Mouse (Mus musculus) splenic B cell, adult 2 months (primary cell): ENCODE measurements around the gene Wdr89.
A peak's percentile ranks its signal among the peaks of the same experiment; 100 is the strongest.

Source experiments
- DNase-seq: peaks from one replicate; pipeline ENCODE4 v3.0.0-alpha.2; 2011; ENCODE audit warnings: low read depth, low spot score
- H3K27me3 ChIP-seq: 2 replicates; pipeline ENCODE4 v1.6.1; 2012; ENCODE audit warnings: mild to moderate bottlenecking, low read length, moderate library complexity, mixed read lengths; ENCODE audit not compliant: control insufficient read depth, poor library complexity, insufficient read depth, severe bottlenecking
- H3K36me3 ChIP-seq: 2 replicates; pipeline ENCODE4 v1.6.1; 2012; ENCODE audit warnings: mild to moderate bottlenecking, low read length, moderate library complexity, mixed read lengths; ENCODE audit not compliant: control insufficient read depth, poor library complexity, insufficient read depth, severe bottlenecking

Gene Wdr89

DNA sequence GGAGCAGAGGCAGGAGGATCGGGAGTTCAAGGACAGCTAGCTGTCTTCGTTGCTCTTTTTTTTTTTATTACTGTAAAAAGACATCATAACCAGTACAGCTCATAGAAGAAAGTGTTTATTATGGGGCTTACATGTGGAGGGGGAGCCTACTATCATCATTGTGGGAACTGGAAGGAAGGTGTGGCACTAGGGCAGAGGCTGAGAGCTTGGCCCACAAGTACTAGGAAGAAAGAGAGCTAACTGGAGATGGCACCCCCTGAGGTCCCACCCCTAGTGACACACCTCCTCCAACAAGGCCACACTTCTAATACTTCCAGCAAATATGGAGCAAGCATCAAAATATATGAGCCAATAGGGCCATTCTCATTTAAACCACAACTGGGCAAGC is 19.6 kb downstream of the Wdr89 start:
- Histone ChIP-seq H3K36me3 (no peaks in the 10 kb centered on the region), H3K27me3 (no peaks in the 10 kb centered on the region)
- no peak for DNase-seq

DNA sequence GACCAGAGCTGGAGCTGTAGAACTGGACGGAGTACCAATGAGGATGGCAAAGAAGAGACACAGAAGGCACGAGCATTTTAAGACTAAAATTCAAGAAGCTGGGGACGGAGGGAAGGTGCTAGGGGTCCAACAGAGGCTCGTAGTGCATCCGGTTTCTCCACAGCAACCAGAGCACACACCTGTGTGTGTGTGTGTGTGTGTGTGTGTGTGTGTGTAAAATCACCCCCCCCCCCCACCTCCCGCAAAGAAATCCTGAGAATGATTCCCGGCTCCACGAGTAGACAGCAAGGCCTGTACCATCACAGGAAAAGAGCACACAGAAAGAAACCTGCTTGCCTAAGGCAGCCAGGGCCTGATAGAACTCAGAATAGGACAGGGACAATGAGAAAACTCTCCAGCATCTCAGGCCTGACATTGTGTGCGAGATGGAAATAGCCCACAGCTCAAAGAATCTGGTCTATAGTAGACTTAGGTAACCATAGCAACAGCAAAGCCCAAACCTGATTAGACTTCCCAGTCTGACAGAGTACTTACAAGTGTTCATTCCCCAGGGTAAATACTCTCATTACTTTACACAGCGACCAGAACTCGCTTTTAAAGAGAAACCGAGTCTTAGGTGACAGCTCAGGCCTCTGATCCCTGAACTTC is 20.2 kb downstream of the Wdr89 start:
- DNase-seq: no peak
- Histone ChIP-seq H3K36me3 (no peaks in the 10 kb centered on the region), H3K27me3 (no peaks in the 10 kb centered on the region)

DNA sequence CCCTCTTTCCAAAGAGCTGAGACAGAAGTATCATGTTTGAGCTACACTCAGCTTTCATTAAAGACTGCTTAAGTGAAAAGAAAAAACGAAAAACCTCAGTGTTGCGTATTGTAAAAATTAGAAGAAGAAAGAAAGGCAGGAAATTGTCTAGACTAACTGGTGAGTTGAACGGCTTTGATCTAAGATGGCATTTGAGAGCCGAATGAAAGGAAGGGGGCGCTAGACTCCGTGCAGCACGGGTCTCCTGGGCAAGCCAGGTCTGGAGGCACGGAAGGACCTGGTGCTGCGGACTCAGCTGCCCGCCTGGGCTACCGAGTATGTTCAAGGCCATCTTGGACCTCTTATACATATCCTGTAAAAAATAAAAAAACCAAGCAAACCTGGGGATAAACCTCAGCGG is 21.1 kb downstream of the Wdr89 start:
- no peak for DNase-seq
- no peaks in the 10 kb centered on the region for H3K27me3 ChIP-seq
- H3K36me3 ChIP-seq: no peaks in the 10 kb centered on the region

DNA sequence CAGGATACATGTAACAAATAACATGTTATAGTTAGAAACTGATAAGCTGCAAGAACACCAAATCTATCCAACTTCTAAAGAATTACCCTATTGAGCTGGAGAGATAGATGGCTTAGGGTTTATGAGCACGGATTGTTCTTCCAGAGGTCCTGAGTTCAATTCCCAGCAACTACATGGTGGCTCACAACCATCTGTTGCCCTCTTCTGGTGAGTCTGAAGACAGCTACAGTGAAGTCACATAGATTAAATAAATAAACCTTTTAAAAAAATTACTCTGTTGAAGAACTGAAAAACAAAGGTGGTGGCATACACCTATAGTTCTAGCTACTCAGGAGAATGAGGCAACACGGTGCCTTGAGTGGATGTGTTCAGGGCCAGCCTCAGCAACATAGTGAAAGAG is 21.7 kb downstream of the Wdr89 start:
- no peaks in the 10 kb centered on the region for H3K27me3 ChIP-seq
- DNase-seq: no peak
- no peaks in the 10 kb centered on the region for H3K36me3 ChIP-seq

DNA sequence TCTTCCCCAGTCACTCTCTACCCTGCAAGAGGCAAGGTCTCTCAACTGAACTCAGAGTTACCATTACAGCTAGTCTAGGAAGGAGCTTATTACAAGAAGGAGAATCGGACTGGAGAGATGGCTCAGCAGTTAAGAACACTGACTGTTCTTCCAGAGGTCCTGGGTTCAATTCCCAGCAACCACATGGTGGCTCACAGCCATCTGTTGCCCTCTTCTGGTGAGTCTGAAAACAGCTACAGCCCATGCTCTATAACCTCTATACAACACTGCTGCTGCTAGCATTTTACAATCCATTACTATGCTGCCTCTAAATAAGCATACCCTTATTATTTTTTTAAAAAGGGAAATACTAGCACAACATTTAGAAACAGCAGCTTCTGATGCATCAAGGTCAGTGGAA is 23.6 kb downstream of the Wdr89 start:
- H3K27me3 ChIP-seq: no peaks in the 10 kb centered on the region
- no peaks in the 10 kb centered on the region for H3K36me3 ChIP-seq
- DNase-seq: peak; percentile 16

DNA sequence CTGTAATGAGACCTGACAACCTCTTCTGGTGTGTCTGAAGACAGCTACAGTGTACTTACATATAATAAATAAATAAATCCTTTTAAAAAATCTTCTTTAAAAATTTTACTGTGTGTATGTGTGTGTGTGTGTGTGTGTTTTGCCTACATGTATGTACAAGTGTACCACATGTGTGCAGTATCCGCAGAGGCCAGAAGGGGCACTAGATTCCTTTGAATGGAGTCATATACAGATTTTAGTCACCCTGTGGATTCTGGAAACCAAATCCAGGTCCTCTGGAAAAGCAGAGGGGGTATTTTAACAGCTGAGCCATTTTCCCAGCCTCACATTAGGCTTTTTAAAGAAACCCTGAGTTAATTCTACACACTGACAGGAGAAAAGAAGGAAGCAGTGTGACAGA is 27.6 kb downstream of the Wdr89 start:
- H3K27me3 ChIP-seq: no peaks in the 10 kb centered on the region
- H3K36me3 ChIP-seq: no peaks in the 10 kb centered on the region
- peak; percentile 15 for DNase-seq

DNA sequence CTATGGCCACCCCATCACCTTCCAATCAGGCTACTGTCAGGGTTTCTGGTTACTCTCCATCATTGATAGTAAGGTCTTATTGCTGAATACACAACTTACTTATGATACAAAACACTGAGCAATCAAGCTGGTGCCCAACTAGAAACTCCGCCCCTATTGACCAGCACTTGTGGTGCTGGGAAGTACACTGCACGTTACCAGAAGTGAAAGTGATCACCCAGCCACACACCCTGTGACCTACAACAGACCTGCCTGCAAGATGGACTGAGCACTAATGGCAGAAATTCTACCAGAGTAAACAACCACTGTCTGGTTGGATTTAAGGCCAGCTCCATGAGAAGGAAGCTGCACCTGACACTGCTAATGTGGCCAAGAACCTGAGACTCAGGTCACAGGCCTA is 31.0 kb downstream of the Wdr89 start:
- Histone ChIP-seq H3K27me3 (no peaks in the 10 kb centered on the region), H3K36me3 (no peaks in the 10 kb centered on the region)
- DNase-seq: no peak

DNA sequence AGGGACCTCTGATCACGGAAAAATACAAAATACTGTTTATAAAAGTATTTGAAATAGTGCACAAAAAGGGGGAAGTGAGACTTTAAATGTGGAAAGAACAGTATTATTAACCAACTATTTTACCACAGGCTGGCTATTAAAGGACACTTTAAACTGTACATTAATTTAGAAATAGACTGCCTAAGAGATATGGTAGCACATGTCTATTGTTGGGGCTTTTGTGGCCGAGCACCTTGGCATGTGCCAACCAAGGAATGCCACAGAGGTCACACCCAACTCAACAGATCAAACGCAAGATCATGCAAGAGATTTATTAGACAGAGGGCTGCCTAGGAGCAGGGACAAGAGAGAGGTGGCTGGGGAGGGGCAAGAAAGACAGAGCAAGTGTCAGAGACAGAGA is 32.2 kb downstream of the Wdr89 start:
- DNase-seq: no peak

DNA sequence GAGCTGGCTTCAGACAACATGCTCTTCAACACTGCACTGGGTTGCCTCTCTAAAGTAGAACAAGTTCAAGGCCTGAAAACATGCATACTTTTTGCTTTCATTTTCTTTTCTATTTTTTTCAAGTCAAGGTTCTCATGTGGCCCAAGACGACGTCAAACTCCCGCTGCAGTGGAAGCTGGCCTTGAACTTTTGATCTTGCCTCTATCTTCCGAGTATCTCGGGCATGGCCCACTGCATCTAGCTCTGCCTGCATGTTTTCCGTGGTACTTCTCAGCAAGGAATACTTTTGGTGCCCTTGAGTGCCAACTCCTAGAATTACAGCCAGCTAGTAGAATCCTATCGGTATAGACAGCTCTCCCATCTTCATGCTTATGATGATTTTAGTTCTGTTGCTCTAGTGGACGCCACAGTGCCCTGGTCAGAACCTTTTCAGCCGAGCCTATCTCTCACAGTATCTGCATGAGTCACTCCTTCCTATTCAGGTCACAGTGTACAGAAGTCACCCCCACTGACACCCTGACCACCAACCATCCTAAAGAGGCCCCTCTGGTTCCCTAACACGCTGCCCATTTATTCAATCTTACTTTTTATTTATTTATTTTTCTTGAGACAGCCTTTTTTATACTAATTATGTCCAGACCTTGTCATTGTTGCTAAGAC is 33.4 kb downstream of the Wdr89 start:
- H3K27me3 ChIP-seq: no peaks in the 10 kb centered on the region
- 0 out of 2 replicates have a peak, but pooled peaks cover 2% of the 10 kb centered on the region for H3K36me3 ChIP-seq
- DNase-seq: no peak

More for the DNA sequence above, 32.2 kb downstream of the Wdr89 start:
- no peaks in the 10 kb centered on the region for H3K27me3 ChIP-seq
- H3K36me3 ChIP-seq: 0 out of 2 replicates have a peak, but pooled peaks cover under 1% of the 10 kb centered on the region

DNA sequence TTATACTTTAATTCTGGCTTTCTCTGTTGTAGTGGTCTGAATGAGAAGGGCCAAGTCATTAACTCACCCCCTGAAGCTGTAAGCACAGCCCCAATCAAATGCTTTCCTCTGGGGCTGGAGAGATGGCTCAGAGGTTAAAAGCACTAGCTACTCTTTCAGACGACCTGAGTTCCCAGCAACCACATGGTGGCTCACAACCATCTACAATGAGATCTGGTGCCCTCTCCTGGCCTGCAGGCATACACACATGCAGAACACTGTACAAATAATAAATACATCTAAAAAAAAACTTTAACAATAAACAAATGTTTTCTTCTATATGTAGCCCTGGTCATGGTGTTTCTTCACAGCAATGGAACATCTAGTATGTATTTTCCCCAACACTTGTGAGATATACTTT is 39.7 kb downstream of the Wdr89 start:
- 0 out of 2 replicates have a peak, but pooled peaks cover 2% of the 10 kb centered on the region for H3K36me3 ChIP-seq
- DNase-seq: no peak
- no peaks in the 10 kb centered on the region for H3K27me3 ChIP-seq

DNA sequence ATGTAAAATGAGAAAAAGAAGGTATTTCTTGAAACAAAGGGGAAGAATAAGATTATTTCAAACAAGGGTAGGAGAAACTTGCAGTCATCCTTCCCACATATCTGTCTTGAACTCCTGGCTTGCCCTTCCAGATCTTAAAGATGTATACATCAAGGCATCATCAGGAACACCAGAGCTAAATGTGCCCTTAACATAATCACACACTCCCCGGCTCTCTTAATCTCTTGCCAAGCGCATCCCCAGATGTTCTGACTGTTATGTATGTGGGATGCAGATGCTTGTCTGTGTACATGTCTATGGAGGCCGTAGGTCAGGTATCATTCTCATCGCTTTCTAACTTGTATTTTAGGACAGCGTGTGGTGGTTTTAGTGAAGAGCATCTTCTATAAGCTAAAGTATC is 46.0 kb downstream of the Wdr89 start:
- no peak for DNase-seq
- no peaks in the 10 kb centered on the region for H3K27me3 ChIP-seq
- H3K36me3 ChIP-seq: no peaks in the 10 kb centered on the region

DNA sequence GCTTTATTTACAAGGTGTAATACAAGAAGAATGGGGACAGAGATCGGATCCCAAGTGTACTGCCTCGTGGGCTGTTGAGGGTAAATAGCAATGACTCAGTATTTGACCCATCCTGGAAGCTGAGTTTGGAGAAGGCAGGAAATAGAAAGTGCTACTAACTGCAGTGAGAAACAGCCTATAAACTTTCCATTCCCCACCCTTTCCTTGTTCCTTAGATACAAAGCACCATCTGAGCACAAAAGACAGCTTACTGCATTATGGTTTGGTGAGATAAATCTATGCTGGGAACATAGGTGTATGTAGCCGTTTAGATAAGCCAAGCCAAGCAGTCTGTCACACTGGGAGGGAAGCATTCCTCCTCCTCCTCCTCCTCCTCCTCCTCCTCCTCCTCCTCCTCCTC is 46.5 kb downstream of the Wdr89 start:
- DNase-seq: no peak
- Histone ChIP-seq H3K36me3 (no peaks in the 10 kb centered on the region), H3K27me3 (no peaks in the 10 kb centered on the region)

DNA sequence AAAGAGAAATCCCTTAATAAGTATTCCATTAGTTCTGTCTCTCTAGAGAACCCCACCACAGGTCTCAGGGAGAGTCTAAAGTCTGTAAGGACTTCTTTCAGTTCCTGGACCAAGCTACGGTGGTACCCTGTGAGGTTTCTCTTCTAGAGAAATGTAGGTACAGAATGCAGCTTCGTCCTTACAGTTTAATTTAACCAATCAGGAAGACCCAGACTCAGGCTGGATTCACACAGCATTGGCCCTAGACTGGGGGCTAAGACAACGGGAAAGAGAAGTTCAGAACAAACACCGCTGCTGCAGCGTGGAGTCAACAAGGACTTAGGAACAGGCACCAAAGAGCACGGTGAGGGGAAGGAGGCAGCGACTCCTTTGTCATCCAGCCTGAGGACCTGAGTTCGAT is 52.5 kb downstream of the Wdr89 start:
- H3K36me3 ChIP-seq: no peaks in the 10 kb centered on the region
- H3K27me3 ChIP-seq: no peaks in the 10 kb centered on the region
- DNase-seq: no peak

DNA sequence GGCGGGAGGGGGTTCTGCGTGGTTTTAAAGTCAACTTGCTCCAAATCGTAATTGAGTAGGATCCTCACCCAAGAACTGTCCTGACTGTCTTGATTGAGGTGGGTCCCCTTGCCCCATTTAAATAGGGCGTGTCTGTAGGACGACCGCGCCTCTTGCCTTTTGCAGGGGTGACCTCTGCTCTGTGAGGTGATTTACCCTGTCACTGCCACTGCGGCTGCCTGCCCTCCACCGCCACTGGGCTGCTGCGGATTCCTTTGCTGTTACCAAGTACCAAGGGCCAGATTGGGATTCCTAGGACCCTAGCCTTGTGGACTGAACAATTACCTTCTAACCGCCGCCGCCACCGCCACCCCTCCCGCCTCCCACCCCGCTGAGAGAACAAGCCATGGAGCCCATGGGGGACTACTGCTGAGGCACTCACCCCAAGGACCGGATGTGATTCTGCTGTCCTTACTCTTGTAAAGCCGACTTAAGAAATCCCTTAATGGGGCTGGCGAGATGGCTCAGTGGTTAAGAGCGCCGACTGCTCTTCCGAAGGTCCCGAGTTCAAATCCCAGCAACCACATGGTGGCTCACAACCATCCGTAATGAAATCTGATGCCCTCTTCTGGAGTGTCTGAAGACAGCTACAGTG is 53.1 kb downstream of the Wdr89 start:
- H3K27me3 ChIP-seq: no peaks in the 10 kb centered on the region
- DNase-seq: peak; percentile 9
- H3K36me3 ChIP-seq: no peaks in the 10 kb centered on the region

DNA sequence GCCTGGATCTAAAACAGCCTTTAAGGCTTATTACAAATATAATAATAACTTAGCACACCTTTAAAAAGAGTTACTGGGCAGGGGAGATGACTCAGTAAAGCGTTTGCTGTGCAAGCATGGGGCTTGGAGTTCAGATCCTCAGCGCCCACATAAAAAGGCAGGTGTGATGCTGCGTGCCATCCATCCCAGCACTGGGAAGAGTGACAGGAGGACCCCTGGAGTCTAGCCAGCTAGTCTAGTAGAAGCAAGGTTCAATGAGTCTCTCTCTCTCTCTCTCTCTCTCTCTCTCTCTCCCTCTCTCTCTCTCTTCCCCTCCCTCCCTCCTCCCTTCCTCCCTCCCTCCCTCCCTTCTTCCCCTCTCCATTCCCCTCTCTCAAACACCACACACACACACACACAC is 53.8 kb downstream of the Wdr89 start:
- Histone ChIP-seq H3K27me3 (no peaks in the 10 kb centered on the region), H3K36me3 (no peaks in the 10 kb centered on the region)
- DNase-seq: no peak
